Mouse (Mus musculus): ENCODE measurements around the gene Scpep1.

Scpep1 gene

GRCm38 (mm10) chr11:88973776-88974701 lies 18.8 kb upstream of the Scpep1 start:
- peak; percentile 94 to 96 for DNase-seq (ENCODE audit: low spot score in 2 of 2)

DNA sequence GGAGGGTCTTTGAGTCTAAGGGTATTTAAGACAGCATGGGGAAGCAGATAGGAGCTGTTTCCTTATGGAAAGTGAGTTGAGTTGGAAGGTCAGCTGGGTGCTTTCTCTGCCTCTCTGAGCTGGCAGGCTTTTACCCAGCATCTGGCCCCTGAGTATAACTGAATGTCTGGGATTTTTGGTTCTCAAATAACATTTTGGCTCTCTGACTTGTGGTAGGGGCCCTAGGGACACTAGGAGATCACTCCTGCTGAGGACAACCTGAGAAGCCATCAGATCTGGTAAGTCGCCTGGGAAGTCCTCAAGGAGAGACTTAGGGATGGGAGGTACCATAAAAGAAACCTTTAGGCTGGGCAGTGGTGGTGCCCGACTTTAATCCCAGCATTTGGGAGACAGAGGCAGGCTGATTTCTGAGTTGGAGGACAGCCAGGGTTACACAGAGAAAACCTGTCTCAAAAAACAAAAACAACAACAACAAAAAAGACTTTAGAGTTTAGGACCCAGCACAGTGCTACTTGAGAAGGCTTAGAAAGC lies 15.0 kb upstream of the Scpep1 start, which contains the start of gene Coil:
Gene Coil, plus strand, starts transcription at position 51 of the 531 bp plus-strand sequence.
- no peak for DNase-seq (ENCODE audit: low spot score in 2 of 2)

- DNase-seq (ENCODE audit: low spot score in 2 of 2), result no peak
These were observed 11.7 kb upstream of the Scpep1 start, which contains the start of gene Elobl for GRCm38 (mm10) chr11:88966881-88967361. TSS of gene Elobl (minus strand) at chr11:88966931.

GRCm38 (mm10) chr11:88958851-88959250 lies 3.6 kb upstream of the Scpep1 start:
- no peak for DNase-seq (ENCODE audit: low spot score in 2 of 2)

DNA sequence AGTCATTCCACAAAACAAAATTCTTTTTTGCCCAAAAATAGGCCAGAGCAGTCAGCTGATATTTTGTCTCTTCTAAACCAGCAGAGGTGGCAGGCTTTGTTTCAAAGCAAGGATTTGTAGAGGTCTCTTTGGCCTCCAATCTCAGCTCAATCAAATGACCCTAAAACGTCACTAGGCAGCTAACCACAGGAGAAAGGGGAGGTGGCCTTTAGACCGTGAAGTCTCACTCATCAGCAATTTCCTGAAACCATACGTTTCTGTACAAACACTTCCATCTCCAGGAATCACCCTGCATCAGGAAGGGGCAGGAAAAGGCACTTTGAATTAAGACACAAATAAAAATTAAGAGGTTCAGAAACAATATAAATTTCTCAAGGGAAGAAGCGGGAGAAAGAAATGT lies 462 bp downstream of the Scpep1 start:
- DNase-seq (ENCODE audit: low spot score in 2 of 2), result peak in 1 of 2 experiments; percentile 23

GRCm38 (mm10) chr11:88953582-88953981 lies 1.7 kb downstream of the Scpep1 start:
- DNase-seq (ENCODE audit: low spot score in 2 of 2), result no peak

DNA sequence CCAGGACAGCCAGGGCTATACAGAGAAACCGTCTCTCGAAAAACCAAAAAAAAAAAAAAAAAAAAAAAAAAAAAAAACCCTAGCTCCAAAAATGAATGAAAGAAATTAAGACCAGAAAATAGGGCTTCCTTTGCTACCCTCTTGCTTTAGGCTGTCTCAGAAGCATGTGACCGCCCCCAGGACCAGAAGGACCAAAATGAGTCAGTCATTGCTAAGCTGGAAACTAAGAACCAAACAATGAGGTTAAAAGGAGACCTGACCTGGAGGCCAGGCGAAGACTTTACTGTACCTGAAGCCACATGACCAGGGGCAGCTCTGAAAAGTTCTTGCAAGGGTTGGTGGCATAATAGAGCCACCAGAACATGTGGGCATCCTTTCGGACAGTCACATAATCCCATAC lies 3.1 kb downstream of the Scpep1 start:
- DNase-seq (ENCODE audit: low spot score in 2 of 2), result no peak

DNA sequence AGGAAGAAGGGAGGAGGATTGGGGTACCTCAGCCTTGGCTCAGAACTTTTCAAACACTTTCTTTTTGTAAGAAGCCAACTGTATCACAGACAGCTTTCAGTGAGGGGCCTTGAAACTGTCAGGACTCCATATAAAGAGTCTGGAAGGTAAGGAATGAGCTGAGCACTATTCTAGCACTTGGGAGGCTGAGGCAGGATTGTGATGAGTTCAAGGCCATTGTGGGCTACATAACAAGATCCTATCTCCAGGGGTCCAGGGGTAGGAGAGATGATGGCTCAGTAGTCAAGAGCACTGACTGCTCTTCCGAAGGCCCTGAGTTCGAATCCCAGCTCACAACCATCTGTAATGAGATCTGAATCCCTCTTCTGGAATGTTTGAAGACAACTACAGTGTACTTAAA lies 3.7 kb downstream of the Scpep1 start:
- DNase-seq (ENCODE audit: low spot score in 2 of 2), result no peak

DNA sequence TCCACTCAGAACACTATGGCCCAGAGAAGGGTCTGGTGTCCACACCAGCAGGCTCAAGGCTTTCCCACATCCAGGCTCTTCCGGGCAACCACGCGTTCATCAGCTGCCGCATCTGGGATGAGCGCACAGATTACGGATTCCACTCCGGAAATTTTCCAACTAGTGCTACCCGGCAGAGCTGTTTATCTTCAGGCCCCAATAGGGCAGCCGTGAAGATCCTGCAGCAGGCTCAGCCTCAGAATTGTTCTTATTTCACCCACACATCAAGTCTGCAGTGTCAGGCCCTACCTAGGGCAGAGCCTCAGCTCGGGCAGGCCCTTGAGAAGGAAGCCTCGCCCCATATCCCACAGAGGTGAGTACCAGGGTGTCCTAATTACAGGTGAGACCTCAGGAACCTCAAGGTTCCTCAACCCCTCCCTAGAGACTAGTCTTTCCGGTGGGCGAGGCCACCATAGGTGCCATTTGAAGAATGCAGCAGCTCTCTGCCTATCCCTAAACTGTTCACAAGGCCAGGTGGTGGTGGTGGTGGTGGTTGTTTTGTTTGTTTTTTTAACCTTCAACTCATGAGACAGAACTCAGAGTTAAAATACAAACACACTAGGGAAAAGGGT lies 4.5 kb downstream of the Scpep1 start:
- no peak for DNase-seq (ENCODE audit: low spot score in 2 of 2)

- no peak for DNase-seq (ENCODE audit: low spot score in 2 of 2)
These were observed 5.2 kb downstream of the Scpep1 start for GRCm38 (mm10) chr11:88949802-88950639.

DNA sequence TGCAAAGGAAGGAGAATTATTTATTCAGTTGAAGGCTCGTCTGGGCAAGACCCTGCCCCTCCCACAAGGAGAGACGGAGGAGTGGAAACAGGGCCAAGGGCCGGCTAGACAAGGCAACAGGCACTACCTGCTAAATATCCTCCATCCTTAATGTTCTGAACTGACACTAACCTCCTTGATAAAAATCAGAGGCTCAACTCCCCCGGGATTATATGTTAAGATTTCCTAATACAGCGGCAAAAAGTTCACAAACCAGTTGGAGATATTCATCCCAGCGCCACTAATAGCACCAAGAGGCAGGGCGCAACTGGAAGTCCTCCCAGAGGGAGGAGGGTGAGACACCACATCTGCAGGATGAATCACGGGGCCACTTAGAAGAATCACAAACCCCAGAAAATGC lies 6.4 kb downstream of the Scpep1 start:
- DNase-seq (ENCODE audit: low spot score in 2 of 2), result no peak

DNA sequence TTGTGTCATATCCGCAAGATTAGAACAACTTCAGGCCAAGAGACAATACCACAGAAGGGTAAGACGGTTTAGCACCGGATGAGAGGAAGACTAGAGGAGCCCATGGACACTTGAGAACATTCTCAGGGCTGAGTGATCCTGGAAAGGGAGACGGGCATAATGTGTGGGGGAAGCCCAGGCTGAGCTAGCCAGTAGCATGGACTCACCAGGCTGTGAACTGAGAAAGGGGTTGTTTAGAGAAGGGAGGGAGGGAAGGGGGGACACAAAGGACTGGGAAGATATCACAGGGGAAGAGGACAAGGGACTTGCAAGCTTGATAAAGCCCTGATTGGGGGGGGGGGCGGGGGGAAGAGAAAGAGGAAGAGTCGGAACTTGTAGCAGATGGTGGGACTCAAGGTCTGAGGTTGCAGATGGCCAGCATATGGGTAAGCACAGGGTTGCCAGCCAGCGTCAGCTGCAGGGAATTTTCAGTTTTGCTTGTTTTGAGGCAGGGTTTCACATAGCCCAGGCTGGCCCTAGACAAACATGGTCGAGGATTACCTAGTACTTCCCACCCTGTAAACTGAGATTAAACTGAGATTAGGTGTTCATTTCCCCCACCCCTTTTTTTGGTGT lies 9.2 kb downstream of the Scpep1 start:
- no peak for DNase-seq (ENCODE audit: low spot score in 2 of 2)

GRCm38 (mm10) chr11:88941489-88941888 lies 13.8 kb downstream of the Scpep1 start:
- no peak for DNase-seq (ENCODE audit: low spot score in 2 of 2)

DNA sequence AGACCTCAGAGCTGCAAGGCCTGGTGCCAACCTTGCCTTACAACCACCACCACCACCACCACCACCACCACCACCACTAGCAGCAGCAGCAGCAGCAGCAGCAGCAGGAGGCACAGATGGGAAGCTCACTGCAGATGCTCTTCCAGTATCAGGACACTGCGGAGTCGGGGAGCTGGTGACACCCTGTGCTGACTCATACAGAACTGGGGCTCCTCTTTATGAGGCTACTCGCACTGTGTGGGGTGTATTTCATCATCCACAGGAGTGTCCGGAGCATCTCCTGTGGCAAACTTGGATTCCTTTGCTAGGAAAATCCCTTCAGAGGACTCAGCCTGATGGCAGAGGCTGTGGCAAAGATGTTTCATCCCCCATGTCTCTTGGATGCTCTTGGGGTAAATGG lies 15.6 kb downstream of the Scpep1 start:
- peak; percentile 41 to 57 for DNase-seq (ENCODE audit: low spot score in 2 of 2)

DNA sequence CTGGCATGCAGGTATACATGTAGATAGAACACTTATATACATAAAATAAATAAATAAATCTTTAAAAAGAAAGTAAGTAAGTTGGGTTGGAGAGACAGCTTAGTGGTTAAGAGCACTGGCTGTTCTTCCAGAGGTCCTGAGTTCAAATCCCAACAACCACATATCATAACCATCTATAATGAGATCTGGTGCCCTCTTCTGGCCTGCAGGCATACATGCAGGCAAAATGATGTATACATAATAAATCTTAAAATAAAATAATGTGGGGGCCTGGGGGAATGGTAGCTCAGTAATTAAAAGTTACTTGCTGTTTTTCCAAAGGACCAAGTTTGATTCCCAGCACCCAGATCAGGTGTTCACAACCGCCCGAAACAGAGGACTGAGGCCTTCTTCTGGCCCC lies 16.5 kb downstream of the Scpep1 start:
- DNase-seq (ENCODE audit: low spot score in 2 of 2), result no peak

DNA sequence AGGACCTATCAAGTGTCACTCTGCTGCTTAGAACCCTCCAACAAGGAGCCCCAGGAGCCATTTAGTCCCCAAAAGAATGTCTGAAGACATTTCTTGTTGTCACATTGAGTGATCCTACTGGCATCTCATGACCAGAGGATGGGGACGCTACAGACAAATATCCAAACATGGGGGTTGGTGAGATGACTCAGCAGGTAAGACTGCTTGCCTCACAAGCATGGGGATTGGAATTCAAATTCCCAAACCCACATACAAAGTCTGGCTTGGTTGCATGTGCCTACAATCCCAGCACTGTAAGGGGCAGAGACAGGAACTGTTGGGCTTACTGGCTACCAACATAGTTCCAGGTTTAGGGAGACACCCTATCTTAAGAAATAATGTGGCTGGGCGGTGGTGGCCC lies 17.4 kb downstream of the Scpep1 start:
- DNase-seq (ENCODE audit: low spot score in 2 of 2), result no peak

GRCm38 (mm10) chr11:88934089-88935000 lies 20.9 kb downstream of the Scpep1 start:
- peak; percentile 61 to 78 for DNase-seq (ENCODE audit: low spot score in 2 of 2)

DNA sequence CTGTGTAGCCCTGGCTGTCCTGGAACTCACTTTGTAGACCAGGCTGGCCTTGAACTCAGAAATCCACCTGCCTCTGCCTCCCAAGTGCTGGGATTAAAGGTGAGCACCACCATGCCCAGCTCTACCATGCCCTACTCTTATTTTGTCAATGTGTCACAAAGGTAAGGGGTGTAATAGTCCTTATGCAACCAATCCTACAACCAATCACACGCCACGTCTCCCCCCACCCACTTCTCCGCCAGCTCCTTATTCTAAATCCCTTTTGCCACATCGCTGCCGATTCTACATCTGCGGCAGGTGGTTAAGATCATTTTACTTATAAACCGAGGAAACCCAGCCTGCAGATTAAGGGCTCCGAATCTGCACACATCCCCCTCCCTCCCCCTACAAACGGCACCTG lies 22.2 kb downstream of the Scpep1 start:
- DNase-seq (ENCODE audit: low spot score in 2 of 2), result no peak

GRCm38 (mm10) chr11:88931692-88932530 lies 23.4 kb downstream of the Scpep1 start:
- no peak for DNase-seq (ENCODE audit: low spot score in 2 of 2)

Measured in frontal cortex, postnatal 36 days (tissue).